Mouse (Mus musculus): ENCODE measurements around the gene Tardbp.

The Tardbp gene

DNA sequence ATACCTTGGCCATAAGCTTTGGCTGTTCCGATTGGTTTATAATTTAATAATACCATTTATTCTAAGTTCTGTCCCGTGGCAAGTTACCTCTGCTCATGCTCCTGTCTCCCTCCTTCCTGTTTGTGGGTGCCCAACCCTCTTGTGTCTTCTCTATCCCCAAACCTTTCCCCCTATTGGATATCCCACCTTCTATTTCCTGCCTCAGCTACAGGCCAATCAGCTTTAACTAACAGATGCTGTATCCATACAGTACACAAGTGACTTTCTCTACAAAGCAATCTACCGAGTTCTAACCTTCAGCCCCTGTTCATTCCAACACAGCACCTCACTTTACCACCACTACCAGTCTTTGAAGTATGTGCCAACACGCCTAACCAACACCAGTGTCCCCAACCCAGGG is 3.2 kb downstream of the Tardbp start:
- Histone ChIP-seq H3K27me3 (ENCODE audit: control insufficient read depth, insufficient read depth, low read length, poor library complexity, severe bottlenecking) (no peaks in the 10 kb centered on the region), H3K36me3 (ENCODE audit: control insufficient read depth, insufficient read depth, low read length, poor library complexity, severe bottlenecking) (peaks cover 27% of the 10 kb centered on the region; the same call in 1 of the 2 replicates)
- no peak for DNase-seq (ENCODE audit: low read depth, low spot score)

- no peak for DNase-seq (ENCODE audit: low read depth, low spot score)
- Histone ChIP-seq H3K36me3 (ENCODE audit: control insufficient read depth, insufficient read depth, low read length, poor library complexity, severe bottlenecking) (peaks cover 32% of the 10 kb centered on the region; the same call in 1 of the 2 replicates), H3K27me3 (ENCODE audit: control insufficient read depth, insufficient read depth, low read length, poor library complexity, severe bottlenecking) (no peaks in the 10 kb centered on the region)
Observed at GRCm38 (mm10) chr4:148622485-148622884, 4.3 kb downstream of the Tardbp start.

DNA sequence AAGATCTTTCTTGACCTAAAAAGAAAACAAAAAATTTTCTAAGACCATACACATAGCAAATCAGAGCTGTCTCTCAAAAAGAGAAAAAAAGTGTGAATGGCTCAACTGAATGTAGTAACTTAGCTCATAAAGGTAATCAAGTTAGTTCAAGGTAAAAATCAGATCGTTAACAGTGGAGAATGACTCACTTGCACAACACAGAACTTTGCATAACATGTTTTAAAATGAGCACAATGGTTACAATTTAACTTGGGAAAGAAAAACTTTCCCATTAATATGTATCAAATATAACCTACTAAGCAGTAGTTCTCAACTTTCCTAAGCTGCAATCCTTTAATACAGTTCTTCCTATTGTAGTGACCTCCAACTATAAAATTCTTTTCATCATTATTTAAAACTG is 6.1 kb downstream of the Tardbp start:
- no peak for DNase-seq (ENCODE audit: low read depth, low spot score)
- Histone ChIP-seq H3K36me3 (ENCODE audit: control insufficient read depth, insufficient read depth, low read length, poor library complexity, severe bottlenecking) (peaks cover 37% of the 10 kb centered on the region; the same call in 1 of the 2 replicates), H3K27me3 (ENCODE audit: control insufficient read depth, insufficient read depth, low read length, poor library complexity, severe bottlenecking) (no peaks in the 10 kb centered on the region)

DNA sequence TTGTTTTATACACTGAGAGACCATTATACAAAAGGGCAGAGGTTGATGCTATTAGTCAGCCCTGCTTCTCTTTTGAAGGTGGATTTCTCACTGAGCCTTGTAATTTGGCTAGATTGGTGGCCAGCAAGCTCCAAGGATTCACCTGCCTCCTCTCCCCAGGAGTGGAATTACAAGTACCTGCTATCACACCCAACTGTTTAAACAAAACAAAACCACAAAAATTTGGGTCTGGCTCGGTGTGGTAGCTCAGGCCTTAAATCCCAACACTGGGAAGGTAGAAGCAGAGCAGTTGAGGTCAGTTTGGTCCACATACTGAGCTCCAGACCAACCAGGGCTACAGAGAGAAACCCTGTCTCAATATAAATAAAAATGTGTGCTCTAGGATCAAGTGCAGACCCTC is 7.0 kb downstream of the Tardbp start:
- no peak for DNase-seq (ENCODE audit: low read depth, low spot score)
- Histone ChIP-seq H3K36me3 (ENCODE audit: control insufficient read depth, insufficient read depth, low read length, poor library complexity, severe bottlenecking) (peaks cover 36% of the 10 kb centered on the region; the same call in 1 of the 2 replicates), H3K27me3 (ENCODE audit: control insufficient read depth, insufficient read depth, low read length, poor library complexity, severe bottlenecking) (no peaks in the 10 kb centered on the region)

DNA sequence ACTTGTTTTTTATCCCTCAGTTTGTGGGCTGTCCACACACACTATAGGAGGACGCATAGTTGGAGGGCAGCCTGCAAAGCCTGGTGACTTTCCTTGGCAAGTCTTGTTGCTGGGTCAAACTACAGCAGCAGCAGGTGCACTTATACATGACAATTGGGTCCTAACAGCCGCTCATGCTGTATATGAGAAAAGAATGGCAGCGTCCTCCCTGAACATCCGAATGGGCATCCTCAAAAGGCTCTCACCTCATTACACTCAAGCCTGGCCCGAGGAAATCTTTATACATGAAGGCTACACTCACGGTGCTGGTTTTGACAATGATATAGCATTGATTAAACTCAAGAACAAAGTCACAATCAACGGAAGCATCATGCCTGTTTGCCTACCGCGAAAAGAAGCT is 13.1 kb downstream of the Tardbp start:
- DNase-seq (ENCODE audit: low read depth, low spot score), result no peak
- Histone ChIP-seq H3K36me3 (ENCODE audit: control insufficient read depth, insufficient read depth, low read length, poor library complexity, severe bottlenecking) (peaks cover 17% of the 10 kb centered on the region; the same call in 1 of the 2 replicates), H3K27me3 (ENCODE audit: control insufficient read depth, insufficient read depth, low read length, poor library complexity, severe bottlenecking) (no peaks in the 10 kb centered on the region)

DNA sequence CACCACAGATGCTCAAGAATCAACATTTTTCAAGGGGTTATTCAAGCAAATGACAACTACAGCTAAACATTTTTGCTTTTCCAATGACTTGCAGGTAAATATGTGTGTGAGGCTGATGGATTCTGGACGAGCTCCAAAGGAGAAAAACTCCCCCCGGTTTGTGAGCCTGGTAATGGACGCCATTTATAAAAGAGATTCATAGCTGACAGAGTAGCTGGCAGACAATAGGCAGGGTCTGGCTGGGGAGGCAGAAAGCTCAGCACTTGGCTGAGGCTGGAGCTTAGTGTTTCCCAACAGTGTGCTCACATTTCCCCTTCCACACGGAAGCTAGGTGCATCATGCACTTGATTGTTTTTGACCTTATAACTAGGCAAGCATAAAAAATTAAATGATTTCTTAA is 14.3 kb downstream of the Tardbp start:
- DNase-seq (ENCODE audit: low read depth, low spot score), result no peak
- Histone ChIP-seq H3K27me3 (ENCODE audit: control insufficient read depth, insufficient read depth, low read length, poor library complexity, severe bottlenecking) (no peaks in the 10 kb centered on the region), H3K36me3 (ENCODE audit: control insufficient read depth, insufficient read depth, low read length, poor library complexity, severe bottlenecking) (peaks cover 11% of the 10 kb centered on the region; the same call in 1 of the 2 replicates)

DNA sequence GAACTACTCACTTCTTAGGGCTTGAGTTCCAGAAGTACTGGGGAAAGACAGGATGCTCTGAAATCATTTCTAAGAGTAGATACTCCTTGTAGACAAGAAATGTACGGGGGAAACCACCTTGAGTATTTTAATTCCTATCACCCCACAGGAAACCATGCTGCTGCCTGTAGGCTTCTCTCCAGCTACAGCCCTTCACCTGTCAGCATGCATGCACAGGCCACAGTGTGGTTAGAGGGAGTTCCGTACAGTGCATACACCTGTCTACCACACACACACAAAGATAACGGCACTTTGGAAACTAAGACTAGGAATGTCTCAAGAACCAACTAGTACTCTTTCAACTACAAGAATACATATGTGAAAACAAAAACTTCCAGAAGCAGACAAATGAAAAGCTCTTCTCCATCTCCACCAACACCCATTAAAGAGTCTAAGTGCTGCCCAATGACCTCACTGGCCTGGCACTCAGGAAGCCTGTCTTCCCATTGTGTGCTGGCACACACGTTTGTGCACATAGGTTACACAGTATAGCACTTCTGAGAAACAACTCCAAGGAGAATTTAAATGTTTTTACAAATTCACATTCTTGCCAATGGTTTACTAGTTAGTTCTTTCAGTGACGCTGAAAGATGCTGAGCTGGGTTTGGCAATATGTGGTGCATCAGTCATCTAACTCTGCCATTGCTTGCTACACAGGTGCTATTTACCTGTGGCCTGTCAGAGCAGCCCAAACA is 16.0 kb downstream of the Tardbp start:
- peaks cover 7% of the 10 kb centered on the region; the same call in 1 of the 2 replicates for H3K36me3 ChIP-seq (ENCODE audit: control insufficient read depth, insufficient read depth, low read length, poor library complexity, severe bottlenecking)
- H3K27me3 ChIP-seq (ENCODE audit: control insufficient read depth, insufficient read depth, low read length, poor library complexity, severe bottlenecking), result no peaks in the 10 kb centered on the region
- no peak for DNase-seq (ENCODE audit: low read depth, low spot score)

DNA sequence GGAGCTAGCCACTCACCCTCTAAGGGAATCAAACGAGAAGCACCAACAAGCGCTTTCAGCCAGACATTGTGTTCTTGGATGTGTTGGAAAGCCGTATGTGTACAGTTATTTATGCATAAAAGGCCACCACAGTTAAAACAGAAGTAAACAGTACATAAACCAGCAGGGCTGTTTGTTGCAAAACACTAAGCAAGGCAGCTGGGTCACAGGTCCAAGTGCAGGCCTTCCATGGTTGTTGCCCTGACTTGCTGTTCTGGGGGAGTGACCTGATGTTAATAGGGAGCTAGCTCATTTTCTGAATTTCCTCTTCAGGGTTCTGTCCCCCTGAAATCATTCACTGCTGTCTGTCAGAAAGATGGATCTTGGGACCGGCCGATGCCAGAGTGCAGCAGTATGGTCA is 17.0 kb downstream of the Tardbp start:
- no peak for DNase-seq (ENCODE audit: low read depth, low spot score)
- H3K36me3 ChIP-seq (ENCODE audit: control insufficient read depth, insufficient read depth, low read length, poor library complexity, severe bottlenecking), result peaks cover 5% of the 10 kb centered on the region; the same call in 1 of the 2 replicates
- H3K27me3 ChIP-seq (ENCODE audit: control insufficient read depth, insufficient read depth, low read length, poor library complexity, severe bottlenecking), result no peaks in the 10 kb centered on the region

GRCm38 (mm10) chr4:148607758-148608157 is 19.1 kb downstream of the Tardbp start:
- no peaks in the 10 kb centered on the region for H3K36me3 ChIP-seq (ENCODE audit: control insufficient read depth, insufficient read depth, low read length, poor library complexity, severe bottlenecking)
- H3K27me3 ChIP-seq (ENCODE audit: control insufficient read depth, insufficient read depth, low read length, poor library complexity, severe bottlenecking), result no peaks in the 10 kb centered on the region
- DNase-seq (ENCODE audit: low read depth, low spot score), result peak; percentile 84

GRCm38 (mm10) chr4:148604541-148605165 is 22.2 kb downstream of the Tardbp start:
- DNase-seq (ENCODE audit: low read depth, low spot score), result peak; percentile 75
- Histone ChIP-seq H3K27me3 (ENCODE audit: control insufficient read depth, insufficient read depth, low read length, poor library complexity, severe bottlenecking) (no peaks in the 10 kb centered on the region), H3K36me3 (ENCODE audit: control insufficient read depth, insufficient read depth, low read length, poor library complexity, severe bottlenecking) (no peaks in the 10 kb centered on the region)

DNA sequence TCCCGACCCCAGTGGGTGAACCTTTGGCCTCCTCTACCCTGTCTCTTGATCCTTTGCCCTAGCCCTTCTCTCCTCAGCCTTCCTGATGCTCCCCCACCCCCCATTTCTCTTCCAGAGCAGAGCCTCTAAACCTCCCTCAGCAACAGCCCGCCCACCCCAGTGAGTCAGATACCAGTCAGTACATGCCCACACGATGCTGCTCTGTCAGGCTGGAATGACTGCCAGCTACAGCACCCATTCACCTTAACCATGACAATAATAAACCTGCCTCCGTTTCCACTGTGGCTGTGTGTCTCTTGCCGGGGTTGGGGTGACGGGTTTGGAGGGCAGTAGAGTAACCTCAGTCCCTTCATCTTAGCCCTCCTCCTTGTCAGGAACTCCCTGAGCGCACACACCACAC is 22.7 kb downstream of the Tardbp start:
- Histone ChIP-seq H3K27me3 (ENCODE audit: control insufficient read depth, insufficient read depth, low read length, poor library complexity, severe bottlenecking) (no peaks in the 10 kb centered on the region), H3K36me3 (ENCODE audit: control insufficient read depth, insufficient read depth, low read length, poor library complexity, severe bottlenecking) (no peaks in the 10 kb centered on the region)
- no peak for DNase-seq (ENCODE audit: low read depth, low spot score)

- Histone ChIP-seq H3K27me3 (ENCODE audit: control insufficient read depth, insufficient read depth, low read length, poor library complexity, severe bottlenecking) (no peaks in the 10 kb centered on the region), H3K36me3 (ENCODE audit: control insufficient read depth, insufficient read depth, low read length, poor library complexity, severe bottlenecking) (no peaks in the 10 kb centered on the region)
- DNase-seq (ENCODE audit: low read depth, low spot score), result no peak
Observed at GRCm38 (mm10) chr4:148603376-148604139, 23.3 kb downstream of the Tardbp start.

GRCm38 (mm10) chr4:148602357-148603120 is 24.3 kb downstream of the Tardbp start, which contains the start of gene Masp2:
Gene Masp2 (plus strand): TSS chr4:148602554.
- no peaks in the 10 kb centered on the region for H3K36me3 ChIP-seq (ENCODE audit: control insufficient read depth, insufficient read depth, low read length, poor library complexity, severe bottlenecking)
- DNase-seq (ENCODE audit: low read depth, low spot score), result no peak
- H3K27me3 ChIP-seq (ENCODE audit: control insufficient read depth, insufficient read depth, low read length, poor library complexity, severe bottlenecking), result no peaks in the 10 kb centered on the region

- DNase-seq (ENCODE audit: low read depth, low spot score), result no peak
- Histone ChIP-seq H3K36me3 (ENCODE audit: control insufficient read depth, insufficient read depth, low read length, poor library complexity, severe bottlenecking) (no peaks in the 10 kb centered on the region), H3K27me3 (ENCODE audit: control insufficient read depth, insufficient read depth, low read length, poor library complexity, severe bottlenecking) (no peaks in the 10 kb centered on the region)
Observed at GRCm38 (mm10) chr4:148601871-148602270, 24.9 kb downstream of the Tardbp start.

All from splenic B cell, adult 2 months (primary cell).